Mouse (Mus musculus): ENCODE measurements around the gene 2310011J03Rik. TPM values are rescaled to one million over a fixed set of nuclear protein-coding genes. Genes with fewer than 3 reads are reported as not detected.

The 2310011J03Rik gene
- polyA plus RNA-seq, 3 experiments from 2014 or later, result 38.1 to 52.1 (median 41.8) TPM

DNA sequence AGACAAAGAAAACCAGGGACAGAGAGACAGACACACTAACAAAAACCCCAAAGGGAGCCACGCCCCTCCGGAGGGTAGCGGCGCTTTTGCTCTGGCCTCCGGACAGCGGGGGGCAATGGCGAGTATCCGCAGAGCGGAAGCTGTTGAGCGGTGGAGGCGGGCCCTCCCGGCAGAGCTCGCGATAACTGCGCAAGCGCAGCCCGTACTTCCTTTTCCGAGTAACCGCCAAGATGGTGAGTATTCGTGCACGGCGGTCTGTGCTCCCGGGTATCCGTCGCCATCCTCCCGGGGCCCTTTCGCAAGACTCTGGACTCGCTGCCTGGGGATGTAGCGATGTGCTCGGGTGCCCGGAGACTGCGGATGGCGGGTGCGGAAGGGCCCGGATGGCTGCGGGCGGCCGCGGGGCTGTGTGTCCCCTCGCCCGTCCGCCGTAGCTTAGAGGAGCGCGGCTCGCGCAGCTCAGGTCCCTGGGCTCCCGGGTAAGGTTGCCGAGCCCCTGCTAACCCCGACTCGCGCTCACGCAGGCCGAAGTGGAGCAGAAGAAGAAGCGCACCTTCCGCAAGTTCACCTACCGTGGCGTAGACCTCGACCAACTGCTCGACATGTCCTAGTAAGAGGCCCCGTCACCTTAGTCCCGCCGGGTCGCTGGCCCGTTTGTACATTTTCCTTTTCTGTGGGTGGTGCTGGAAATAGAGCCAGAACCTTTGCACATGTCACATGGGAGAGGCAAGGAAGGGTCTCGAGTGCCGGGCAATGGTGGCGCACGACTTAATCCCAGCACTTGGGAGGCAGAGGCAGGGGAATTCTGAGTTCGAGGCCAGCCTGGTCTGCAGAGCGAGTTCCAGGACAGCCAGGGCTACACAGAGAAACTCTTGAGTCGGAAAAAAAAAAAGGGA is 27.8 kb downstream of the 2310011J03Rik start, which contains the start of gene Rps15:
Rps15 (plus strand) TSS at position 203 of the 896 bp plus-strand sequence.
- peak; percentile 89 for ATAC-seq

DNA sequence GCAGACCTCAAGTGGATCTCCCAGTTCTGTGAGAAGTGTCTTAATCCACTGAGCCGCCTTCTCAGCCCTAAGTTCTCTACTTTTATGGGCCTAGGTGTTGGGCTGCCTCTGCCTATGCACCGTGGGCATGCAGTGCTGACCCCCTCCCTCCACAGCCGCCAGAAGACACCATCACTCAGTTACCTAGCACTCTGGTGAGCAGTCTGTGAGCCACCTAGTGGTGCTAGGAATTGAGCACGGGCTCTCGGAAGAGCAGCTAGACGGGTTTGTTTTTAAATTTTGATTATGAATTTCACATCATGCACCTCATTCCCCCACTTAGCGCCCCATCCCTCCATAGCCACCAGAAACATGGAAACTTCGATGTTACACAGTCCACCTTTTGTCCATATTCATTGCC is 31.7 kb downstream of the 2310011J03Rik start:
- no peak for ATAC-seq

DNA sequence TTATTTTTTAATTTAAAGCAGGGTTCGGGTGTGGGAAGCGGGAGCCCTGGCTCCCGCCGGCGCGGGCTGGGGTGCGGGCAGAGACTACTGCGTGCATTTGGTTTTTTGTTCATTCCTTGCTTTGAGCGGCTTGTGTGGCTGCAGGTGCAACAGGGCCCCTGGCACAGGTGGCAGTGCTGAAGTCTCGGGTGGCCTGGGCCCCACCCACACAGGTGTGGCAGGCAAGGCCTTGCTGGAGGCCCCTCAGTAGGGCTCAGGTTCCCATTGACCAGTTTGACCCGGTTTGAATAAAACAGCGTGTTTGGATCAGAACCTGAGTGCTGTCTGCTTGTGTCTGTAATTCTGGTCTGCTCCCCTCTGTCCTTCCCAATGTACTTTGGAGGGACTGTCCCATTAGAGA is 32.2 kb downstream of the 2310011J03Rik start:
- ATAC-seq, result no peak

DNA sequence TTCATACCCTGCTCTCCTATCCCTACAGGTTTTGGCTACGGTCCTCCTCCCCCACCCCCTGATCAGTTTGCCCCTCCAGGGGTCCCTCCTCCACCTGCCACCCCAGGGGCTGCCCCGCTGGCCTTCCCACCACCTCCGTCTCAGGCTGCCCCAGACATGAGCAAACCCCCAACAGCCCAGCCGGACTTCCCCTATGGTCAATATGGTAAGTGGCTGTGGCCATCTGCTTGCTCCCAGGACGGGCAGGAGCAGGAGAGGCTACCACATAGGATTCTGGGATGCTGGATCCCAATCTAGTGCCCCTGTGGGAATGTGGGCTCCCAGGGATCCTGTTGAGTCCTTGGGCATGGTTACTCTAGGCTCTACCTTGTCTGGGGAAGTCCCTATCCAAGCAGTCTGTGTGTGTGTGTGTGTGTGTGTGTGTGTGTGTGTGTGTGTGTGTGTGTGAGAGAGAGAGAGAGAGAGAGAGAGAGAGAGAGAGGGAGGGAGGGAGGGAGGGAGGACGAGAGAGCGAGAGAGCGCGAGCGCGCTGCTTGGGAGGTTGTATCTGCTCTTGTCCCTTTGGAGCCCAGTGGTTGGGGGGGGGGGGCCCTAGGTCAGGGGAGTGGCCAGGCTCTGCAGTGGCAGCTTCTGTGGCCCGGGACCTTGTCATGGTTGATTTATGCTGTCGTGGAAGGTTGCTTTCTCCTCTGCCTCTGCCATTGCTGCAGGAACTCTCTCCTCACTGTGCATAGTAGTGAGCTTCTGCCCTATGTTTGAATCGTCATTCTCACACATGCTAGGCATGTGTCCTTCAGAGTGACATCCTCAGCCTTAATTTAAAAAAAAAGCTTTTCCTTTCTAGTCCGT is 34.9 kb downstream of the 2310011J03Rik start:
- no peak for ATAC-seq

DNA sequence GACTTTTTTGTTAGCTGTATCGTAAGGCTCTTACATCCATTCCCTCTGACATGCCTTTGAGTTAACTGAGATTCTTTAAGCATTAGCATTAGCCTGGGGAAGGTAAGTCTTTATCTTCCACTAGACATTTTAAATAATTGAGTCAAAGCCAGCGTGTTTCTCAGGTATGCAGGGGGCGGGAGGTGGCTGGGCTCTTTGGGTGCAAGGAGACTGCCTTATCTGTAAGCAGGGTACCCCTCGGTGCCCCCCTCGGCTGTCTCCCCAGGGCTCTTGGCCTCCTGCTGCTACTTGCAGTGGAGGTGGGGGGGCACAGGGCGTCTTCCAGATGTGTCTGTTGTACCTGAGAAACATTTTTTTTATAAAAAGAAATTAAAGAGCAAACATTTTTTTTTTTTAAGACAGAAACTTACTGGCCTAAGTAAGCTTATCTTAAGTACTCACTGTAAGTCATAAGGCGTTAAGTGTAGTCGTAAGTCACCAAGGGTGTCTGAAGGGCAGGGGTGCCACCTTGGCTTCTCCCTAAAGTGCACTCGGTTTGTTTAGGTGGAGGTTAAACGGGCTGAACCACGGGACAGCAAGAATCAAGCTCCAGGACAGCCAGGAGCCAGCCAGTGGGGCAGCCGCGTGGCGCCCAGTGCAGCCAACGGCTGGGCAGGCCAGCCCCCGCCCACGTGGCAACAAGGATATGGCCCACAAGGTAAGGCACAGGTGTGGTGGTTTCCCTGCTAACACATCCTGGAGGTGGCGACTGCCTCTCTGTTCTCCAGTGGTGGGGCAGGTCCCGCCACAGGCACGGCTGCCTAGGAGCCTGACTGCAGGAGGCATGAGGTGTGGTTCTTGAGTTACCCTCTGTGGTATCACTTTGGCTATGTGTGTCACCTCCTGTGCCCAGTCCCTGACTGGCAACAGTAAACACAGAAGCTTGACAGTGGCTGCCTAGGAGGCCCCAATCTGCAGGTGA is 37.6 kb downstream of the 2310011J03Rik start:
- ATAC-seq, result no peak

DNA sequence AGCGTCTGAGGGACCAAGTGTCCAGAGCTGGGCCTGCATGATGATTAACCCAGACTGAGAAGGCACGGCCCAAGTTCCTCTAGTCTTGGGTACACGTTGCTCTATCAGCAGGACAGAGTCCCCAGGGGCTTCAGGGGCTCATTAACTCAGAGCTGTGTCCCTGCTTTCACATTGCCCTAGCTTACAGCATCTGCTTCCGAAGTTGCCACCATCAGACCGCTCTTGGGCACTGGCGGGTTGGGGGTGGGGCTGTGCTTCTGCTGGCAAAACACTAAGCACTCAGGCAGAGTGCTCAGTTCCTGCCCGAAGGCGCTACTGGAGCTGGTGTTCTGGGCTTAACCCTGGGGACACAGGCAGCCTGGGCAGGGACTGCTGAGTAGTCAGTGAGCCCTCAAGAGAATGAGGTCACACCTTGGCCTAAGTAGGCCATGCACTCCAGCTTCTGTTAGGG is 38.4 kb downstream of the 2310011J03Rik start:
- ATAC-seq, result no peak

DNA sequence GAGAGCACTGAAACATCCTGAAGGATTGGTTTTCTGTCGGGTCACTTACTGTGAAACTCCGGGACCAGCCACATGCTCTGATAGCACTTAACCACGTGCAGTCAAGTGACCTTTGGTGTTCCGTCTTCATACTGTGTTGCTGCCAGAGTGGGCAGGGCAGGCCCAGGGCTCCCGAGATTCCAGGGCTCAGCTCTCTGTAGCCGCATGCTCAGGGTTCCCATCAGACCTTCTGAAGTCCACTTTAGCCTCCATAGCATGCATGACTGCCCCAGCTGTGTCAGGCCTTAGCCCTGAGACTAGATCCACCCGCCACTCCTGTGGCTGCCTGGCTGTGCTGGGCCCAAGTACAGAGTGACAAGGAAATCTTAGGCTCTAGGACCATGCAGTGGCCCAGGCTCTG is 39.0 kb downstream of the 2310011J03Rik start:
- ATAC-seq, result no peak

DNA sequence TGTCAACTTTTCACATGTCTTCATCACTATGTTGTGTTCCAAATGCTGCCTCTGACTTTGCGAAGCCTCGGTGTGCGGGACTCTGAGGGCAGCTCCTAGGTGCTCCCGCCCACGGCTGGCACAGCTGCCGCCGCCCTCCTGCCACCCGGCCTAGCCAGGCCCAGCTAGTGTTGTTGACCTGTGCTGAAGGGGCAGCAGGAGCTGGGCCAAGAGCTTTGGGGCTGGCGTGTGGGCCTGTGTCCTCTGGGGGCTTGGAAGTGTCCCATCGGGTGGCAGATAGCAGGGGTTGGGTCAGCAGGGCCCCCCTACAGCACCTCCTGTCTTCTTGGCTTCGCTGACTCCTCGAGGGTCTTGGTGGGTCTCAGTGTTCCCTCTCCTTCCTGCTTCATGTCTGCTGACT is 41.1 kb downstream of the 2310011J03Rik start:
- no peak for ATAC-seq

DNA sequence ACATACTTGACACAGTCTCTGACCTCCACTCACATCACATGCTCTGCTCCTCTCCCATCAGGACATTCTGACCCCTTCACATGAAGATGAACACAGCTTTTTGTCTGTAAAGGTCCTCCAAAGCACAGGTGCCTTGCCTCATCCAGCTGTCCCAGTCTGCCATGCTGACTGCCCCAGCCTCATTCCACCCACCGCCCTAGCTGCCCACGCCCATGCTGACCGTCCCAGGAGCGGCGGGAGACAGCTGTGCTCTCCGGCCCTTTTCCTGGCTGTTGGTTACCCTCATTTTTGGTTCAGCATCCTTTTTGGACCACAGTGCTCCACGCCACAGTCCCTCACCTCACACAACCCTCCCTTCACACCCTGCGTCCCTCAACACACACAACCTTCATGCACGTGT is 41.9 kb downstream of the 2310011J03Rik start:
- ATAC-seq, result no peak

DNA sequence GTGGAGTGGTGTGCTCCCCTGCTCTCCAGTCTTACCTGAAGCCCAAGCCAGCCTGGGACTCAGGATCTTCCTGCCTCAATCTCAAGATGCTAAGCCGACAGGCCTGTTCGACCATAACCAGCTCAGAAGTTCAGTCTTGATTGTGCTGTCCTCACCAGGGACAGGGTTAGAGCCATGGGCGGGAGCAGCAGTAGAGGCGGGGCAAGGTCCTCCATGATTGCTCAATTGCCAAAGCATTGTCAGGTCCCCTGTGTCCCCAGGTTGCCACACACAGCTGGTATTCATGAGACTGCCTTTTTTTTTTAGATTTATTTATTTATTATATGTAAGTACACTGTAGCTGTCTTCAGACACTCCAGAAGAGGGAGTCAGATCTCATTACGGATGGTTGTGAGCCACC is 44.1 kb downstream of the 2310011J03Rik start:
- ATAC-seq, result no peak

DNA sequence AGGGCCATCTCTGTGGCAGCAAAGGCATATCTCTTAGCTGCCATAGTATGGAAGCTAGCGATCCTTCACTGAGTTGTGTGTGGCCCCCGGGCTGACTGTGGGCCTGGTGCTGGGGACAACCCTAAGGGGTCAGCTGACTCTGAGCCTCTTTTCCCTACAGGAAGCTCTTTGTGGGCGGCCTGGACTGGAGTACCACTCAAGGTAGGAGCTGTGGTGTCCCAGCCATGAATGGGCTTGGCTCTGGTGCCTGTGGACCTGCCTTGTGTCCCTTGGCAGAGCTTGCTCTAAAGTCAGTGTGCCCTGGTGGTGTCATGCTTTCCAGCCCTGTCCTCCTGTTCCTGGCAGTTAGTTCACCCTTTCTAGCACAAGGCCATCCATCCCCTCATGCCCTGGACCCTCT is 46.5 kb downstream of the 2310011J03Rik start:
- ATAC-seq, result no peak

DNA sequence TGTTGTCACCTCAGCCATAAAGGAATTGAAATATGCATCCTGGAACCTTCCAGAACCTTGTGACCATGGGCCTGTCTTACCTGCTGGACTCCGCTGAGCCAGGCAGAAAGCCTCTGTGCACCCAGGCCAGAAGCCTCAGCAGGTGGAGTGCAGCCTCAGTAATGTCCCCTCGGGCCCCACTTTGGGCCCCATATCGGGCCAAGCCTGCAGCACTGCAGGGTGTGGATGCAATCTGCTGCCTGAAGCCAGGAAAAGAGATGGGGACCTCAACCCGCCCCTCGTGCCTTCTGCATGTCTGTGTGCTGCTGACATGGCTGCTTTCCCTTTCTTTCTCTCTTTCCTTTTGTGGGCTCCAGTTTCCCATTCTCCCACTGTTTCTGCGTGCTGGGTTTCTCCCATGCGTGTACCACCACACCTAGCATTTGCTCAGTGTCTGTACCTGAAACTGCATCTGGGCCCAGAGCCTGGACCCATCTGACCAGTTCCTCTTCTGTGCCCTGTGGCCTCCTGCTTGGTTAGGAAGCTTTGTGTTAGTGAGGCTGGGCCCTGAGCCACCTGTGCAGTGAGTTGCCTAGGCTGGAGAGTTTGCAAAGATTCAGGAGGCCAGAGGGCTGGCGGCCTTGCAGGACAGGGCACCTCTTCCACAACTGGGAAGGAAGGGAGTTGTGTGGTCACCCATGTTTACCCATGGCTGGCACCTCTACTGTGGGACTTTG is 48.3 kb downstream of the 2310011J03Rik start:
- ATAC-seq, result no peak

DNA sequence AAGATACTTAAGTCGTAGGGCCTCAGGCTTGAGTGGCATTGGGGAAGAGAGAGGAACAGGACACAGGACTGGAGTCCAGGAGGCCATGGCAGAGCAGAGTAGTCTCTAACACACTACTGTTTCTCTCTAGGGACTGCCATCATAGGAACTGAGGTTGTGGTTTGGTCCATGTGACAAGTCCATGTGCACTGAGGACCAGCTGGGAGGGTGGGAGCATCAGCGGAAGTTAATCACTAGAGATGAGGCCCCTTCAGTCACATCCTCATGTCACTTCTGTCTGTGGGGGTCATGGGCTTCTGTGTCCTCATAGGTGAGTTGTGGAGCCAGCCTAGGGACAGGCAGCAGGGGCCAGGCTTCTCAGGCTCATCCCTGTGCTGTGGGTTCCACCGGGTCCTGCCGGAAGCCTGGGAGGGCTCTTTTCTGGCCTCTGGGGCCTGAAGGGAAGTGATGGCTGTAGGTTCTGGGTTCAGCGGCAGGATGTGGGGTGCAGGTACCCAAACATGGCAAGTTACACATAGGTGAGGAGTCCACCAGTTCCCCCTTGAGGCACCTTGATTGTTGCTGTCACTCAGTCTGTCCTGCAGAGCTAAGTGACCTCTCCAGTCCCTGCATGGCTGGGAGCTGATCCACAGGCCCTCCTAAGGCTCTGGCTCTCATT is 49.0 kb downstream of the 2310011J03Rik start:
- ATAC-seq, result peak; percentile 65

DNA sequence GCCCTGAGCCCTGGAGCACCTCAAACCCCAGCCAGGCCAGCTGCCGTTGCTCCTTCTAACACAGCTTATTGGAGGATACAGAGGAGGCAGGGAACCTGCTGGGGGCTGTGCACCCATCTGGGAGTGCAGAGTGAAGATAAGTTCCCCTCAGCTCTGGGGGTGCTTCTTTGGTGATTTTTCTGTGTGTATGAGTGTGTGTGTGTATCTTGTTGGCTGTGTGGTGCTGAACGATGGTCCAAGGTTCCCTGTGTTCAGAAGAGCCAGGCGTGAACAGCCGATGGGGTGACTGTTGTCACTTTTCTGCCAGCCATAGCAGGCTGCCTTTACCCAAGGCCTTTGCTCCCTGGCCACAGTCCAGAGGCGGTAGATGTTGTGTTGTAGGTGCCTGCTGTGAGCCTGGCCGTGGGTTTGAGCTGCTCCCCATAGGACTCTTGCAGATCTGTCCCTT is 49.6 kb downstream of the 2310011J03Rik start:
- ATAC-seq, result no peak

DNA sequence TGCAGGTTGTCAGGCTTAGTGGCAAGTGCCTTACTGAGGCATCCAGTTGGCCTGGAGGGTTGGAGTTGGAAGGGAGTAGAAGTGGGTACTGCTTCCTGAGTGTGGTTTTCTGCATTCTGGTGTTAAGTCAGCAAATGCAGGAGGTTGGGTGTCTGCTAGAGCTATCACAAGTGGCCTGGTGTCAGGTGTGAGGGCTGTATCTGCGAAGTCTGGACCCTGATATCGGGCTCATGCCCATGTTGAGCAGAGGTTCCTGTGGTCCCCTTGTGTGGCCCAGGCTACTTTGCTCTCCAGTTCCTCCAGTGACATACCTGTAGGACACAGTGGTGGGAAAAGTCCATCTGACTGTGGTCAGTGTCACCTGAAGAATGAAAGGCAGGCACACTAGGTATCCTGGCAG is 50.2 kb downstream of the 2310011J03Rik start:
- ATAC-seq, result no peak

Other genes starting within 250 kb of the 2310011J03Rik start
- gene Sbno2, start 215.0 kb downstream of the 2310011J03Rik start, polyA plus RNA-seq (2017; shearing (Covaris generic)), result 10 to 100 TPM; 30.4 to 39.1 (median 32.6) TPM
- gene Stk11, start 204.7 kb downstream of the 2310011J03Rik start, polyA plus RNA-seq (2017; shearing (Covaris generic)), result 10 to 100 TPM; 23.5 to 30.3 (median 25.5) TPM
- gene Atp5d, start 181.9 kb downstream of the 2310011J03Rik start, polyA plus RNA-seq (2017; shearing (Covaris generic)), result 100 to 1,000 TPM; 297 to 357 (median 299) TPM
- gene Cbarp, start 179.7 kb downstream of the 2310011J03Rik start, polyA plus RNA-seq (2017; shearing (Covaris generic)), result 1 to 10 TPM in 2 of 3 experiments, under 1 TPM in 1; 0.60 to 2.3 (median 1.3) TPM
- 1 to 10 TPM; 7.3 to 9.3 (median 7.5) TPM for gene Midn, start 172.3 kb downstream of the 2310011J03Rik start, polyA plus RNA-seq (2017; shearing (Covaris generic))
- 100 to 1,000 TPM in 2 of 3 experiments, 10 to 100 TPM in 1; 84.2 to 255 (median 213) TPM for gene Cirbp, start 154.6 kb downstream of the 2310011J03Rik start, polyA plus RNA-seq (2017; shearing (Covaris generic))
- 10 to 100 TPM; 17.9 to 28.4 (median 20.5) TPM for gene 1600002K03Rik, start 147.6 kb downstream of the 2310011J03Rik start, polyA plus RNA-seq (2017; shearing (Covaris generic))
- gene Efna2, start 141.1 kb downstream of the 2310011J03Rik start, polyA plus RNA-seq (2017; shearing (Covaris generic)), result not detected
- gene Mum1, start 94.1 kb downstream of the 2310011J03Rik start, polyA plus RNA-seq (2017; shearing (Covaris generic)), result 10 to 100 TPM; 57.7 to 85.1 (median 67.4) TPM
- 100 to 1,000 TPM; 183 to 267 (median 228) TPM for gene Ndufs7, start 71.4 kb downstream of the 2310011J03Rik start, polyA plus RNA-seq (2017; shearing (Covaris generic))
- gene Gamt, start 59.5 kb downstream of the 2310011J03Rik start, polyA plus RNA-seq (2017; shearing (Covaris generic)), result 1 to 10 TPM in 1 of 3 experiments, under 1 TPM in 2; 0.67 to 1.7 (median 0.75) TPM
- gene Dazap1, start 59.1 kb downstream of the 2310011J03Rik start, polyA plus RNA-seq (2017; shearing (Covaris generic)), result 10 to 100 TPM; 12.3 to 14.4 (median 14.0) TPM
- 1,000 to 10,000 TPM in 2 of 3 experiments, 100 to 1,000 TPM in 1; 970 to 1,806 (median 1,658) TPM for gene Rps15, start 28.1 kb downstream of the 2310011J03Rik start, polyA plus RNA-seq (2017; shearing (Covaris generic))
- gene Apc2, start 24.6 kb downstream of the 2310011J03Rik start, polyA plus RNA-seq (2017; shearing (Covaris generic)), result under 1 TPM; 0.04 to 0.35 (median 0.05) TPM
- gene Pcsk4, start 9.0 kb upstream of the 2310011J03Rik start, polyA plus RNA-seq (2017; shearing (Covaris generic)), result 10 to 100 TPM in 1 of 3 experiments, 1 to 10 TPM in 2; 2.2 to 10.8 (median 9.5) TPM
- gene Reep6, start 9.4 kb upstream of the 2310011J03Rik start, polyA plus RNA-seq (2017; shearing (Covaris generic)), result not detected
- gene Adamtsl5, start 27.9 kb upstream of the 2310011J03Rik start, polyA plus RNA-seq (2017; shearing (Covaris generic)), result not detected
- not detected for gene Plk5, start 35.9 kb upstream of the 2310011J03Rik start, polyA plus RNA-seq (2017; shearing (Covaris generic))
- gene Mex3d, start 67.1 kb upstream of the 2310011J03Rik start, polyA plus RNA-seq (2017; shearing (Covaris generic)), result 1 to 10 TPM in 1 of 3 experiments, under 1 TPM in 2; 0.79 to 1.3 (median 0.79) TPM
- gene Mbd3, start 79.0 kb upstream of the 2310011J03Rik start, polyA plus RNA-seq (2017; shearing (Covaris generic)), result 10 to 100 TPM; 19.2 to 30.4 (median 25.9) TPM
- gene Uqcr11, start 86.3 kb upstream of the 2310011J03Rik start, polyA plus RNA-seq (2017; shearing (Covaris generic)), result 100 to 1,000 TPM; 289 to 335 (median 330) TPM
- gene Tcf3, start 113.1 kb upstream of the 2310011J03Rik start, polyA plus RNA-seq (2017; shearing (Covaris generic)), result 1 to 10 TPM; 6.7 to 8.2 (median 7.9) TPM
- gene Onecut3, start 174.3 kb upstream of the 2310011J03Rik start, polyA plus RNA-seq (2017; shearing (Covaris generic)), result not detected
- not detected for gene Atp8b3, start 218.6 kb upstream of the 2310011J03Rik start, polyA plus RNA-seq (2017; shearing (Covaris generic))
- gene Rexo1, start 241.0 kb upstream of the 2310011J03Rik start, polyA plus RNA-seq (2017; shearing (Covaris generic)), result 10 to 100 TPM; 11.3 to 18.6 (median 14.9) TPM